Mouse (Mus musculus): ENCODE measurements around the gene Pnpla7.
"Not testable (repeated sequence)": the region's sequence is repeated elsewhere in the genome, so short reads cannot be mapped to it uniquely, and the experiment has no call there.

Gene Pnpla7

DNA sequence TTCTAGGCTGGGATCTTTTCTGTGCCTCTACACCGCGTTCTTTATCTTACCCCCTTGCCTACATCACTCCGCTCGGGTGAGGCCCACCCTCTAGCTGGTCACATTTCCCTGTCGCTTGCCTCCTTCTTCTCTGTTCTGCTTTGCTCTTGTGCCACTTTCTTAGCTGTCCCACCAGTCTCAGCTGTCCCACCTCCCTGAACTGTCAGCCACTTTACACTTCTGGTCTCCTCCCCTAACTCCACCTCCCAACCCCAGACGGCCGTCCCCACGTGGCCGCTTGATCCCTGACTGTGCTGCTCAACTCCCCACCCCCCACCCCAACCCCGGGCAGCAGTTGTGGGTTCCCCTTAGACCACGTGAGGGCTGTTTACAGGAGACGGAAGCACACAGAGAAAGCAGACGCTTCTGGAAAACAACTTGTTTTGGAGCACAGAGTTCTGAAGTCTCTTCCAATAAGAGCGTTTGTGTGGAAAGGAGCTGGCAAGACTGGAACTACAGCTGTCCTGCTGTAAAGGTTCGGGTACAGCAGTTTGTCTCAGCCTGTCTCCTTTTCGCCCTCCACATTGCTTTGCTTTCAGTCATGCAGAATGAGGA lies at the start of gene Pnpla7:
TSS of gene Pnpla7 (plus strand) at position 330 of the 594 bp plus-strand sequence.
- DNase-seq (ENCODE audit: low spot score), result peak; percentile 82

DNA sequence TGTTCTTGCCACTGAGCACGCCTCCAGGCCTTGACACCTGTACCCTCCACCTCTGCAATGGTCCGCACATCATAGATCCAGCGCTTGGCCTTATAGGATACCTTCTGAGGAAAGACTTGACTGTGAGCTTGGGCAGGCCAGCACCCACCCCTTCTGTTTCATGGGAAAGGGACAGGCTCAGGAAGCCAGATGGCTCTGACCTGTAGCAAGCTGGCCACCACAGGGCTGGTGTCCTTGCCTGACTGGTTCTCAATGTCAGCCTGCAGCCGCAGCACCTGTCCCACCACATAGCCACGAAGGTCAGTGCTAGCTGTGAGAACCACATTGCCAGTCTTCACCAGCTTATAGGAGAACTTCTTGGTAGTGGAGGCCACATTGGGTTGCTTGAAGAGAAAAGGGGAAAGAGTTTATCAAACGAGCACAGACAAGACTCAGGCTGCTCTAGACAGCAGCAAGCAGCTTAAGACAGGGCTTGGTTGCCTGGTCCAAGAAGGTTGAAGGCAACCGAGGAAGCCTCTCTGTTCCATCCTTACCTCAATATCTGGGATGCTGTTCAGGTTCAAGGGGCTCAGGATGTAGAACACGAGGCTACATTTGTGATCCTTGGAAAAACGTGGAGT lies 49.4 kb upstream of the Pnpla7 start:
- no peak for DNase-seq (ENCODE audit: low spot score)

DNA sequence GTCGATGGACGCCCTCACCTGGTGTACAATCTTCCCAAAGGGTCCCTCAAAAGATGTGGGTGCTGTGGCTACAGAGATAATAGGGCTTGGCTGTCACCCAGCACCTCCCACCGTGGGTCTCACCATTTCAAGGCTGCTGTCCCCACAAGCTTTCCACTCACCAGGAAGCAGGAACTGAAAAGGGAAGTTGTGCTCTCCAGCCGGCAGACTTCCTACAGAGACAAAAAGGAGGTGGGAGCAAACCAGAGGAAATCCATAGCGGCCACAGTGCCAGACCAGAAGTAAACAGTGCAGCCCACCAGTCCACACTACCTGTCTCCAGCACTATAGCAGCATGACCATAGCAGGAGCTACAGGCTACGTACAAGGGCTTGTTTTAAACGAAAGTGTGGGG lies 48.9 kb upstream of the Pnpla7 start:
- no peak for DNase-seq (ENCODE audit: low spot score)

DNA sequence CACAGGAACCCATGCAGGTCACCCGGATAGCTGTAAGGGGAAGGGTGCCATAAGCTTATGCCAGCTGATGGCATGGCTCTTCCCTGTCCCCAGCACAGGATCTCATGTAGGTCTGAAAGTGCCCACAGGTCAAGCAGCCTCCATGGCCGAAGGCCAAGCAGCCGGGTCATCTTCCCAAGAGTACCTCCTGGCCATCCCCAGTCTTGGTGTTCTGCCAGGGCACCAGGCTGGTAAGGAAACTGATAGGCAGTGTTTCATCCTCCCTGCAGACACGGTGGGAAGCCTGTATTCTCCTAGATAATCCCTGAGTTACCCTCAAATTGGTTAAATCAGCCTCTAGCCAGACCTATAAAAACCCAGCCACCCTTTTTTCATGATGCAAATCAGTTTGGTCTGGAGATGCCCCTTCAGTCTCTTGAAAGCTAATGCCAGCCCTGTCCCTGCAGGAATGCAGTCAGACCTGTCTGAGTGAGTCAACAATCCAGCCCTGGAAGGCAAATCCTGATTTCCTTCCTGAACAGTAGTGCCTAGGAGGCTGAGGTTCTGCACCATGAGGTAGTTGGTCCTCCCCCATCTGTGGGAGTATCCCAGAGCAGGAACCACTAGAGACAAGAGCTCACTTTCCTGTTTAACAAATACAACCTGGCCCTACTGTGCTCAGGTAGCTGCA lies 47.9 kb upstream of the Pnpla7 start:
- no peak for DNase-seq (ENCODE audit: low spot score)

DNA sequence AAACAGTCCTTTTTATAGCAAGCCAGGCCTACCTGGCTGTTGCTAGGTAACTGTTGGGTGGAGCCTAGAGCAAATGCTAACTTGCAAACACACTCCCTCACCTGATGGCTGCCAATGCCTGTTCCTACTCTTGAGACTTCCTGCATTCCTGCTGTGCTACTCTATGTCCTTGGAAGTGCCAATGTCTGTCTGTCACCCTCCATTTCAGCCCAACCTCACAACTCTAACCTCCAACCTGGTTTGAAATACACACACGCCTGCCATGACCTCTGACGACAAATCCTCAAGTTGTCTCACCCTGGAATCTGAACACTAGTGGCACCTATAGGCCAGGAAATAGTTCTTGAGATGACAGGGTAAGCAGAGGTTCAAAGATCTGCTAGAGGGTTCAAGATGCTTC lies 46.7 kb upstream of the Pnpla7 start:
- DNase-seq (ENCODE audit: low spot score), result no peak

DNA sequence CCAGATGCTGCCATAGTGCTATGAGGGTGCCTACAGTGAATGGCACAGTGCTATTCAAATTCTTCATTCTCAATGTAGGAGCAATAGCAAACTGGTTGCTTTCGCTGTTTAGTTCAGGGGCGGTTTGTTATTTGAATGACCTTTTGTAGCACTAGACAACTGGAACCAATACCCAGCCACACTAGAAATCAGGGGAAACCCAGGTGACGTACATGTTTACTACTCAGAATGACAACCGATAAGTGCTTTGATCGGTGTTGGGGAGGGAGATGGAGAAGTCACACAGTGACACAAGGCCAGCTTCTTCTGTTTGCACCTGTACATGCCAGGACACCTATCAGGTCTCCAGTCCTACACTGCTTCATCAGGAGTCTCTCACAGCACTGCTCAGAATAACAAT lies 46.2 kb upstream of the Pnpla7 start:
- no peak for DNase-seq (ENCODE audit: low spot score)

DNA sequence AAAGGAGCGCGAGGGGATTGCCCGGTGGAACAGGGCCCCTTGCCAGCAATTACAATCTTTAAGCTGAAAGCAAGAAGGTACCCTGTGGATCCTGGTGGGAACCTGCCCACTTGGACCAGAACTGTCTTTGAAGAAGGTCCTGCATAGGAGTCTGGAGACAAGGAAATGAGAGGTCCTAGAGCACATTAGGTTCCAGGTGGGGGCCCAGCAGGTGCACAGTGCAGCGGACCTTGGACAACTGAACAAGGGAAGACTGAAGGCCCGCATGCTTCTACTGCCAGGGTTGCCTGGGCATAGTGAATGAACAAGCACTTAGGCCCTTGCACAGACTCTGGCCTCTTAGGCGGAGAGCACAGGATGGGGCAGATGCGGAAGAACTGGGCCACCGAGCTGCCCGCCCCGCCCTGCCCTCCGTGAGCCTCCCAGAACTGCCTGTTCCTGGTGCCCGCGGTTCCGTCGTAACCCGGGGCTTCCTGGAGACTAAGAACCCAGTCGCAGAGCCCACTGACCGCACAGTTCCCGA lies 41.3 kb upstream of the Pnpla7 start:
- DNase-seq (ENCODE audit: low spot score), result no peak

DNA sequence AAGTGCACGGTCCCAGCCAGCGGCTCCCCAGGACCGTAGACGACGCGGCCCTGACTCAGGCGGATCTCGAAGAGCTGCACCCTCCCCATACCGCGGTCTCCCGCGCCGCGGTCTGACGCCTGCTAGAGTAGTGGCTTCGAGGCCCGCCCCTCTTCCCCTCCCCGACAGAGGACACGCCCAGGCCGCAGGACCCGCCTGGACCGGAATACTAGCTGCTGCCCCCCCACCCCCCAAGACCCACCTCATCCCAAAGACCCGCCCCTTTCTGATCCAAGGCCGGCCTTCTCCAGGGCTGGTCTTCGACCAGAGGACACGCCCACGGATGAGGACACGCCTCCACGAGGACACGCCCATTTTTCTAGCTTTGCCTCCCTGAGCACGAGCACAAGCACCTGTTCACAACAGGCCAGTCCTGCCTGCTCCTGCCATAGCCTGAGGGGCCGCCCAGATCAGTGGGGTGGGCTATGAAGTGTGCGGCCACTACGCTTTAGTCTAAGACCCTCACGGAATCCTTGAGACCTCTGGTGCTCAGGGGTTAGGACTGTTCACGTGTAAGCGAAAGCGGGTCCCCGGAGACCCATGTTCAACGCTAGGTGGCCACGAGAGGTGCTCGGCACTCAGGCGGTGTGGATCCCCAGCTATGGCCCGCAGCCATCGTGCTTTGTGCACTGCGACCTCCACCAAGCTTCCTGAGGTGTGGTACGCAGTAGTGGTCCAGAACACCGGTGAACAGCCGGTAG lies 40.6 kb upstream of the Pnpla7 start, which contains the start of gene Arrdc1:
TSS of gene Arrdc1 (minus strand) at position 196 of the 740 bp plus-strand sequence.
- DNase-seq (ENCODE audit: low spot score), result peak; percentile 95

DNA sequence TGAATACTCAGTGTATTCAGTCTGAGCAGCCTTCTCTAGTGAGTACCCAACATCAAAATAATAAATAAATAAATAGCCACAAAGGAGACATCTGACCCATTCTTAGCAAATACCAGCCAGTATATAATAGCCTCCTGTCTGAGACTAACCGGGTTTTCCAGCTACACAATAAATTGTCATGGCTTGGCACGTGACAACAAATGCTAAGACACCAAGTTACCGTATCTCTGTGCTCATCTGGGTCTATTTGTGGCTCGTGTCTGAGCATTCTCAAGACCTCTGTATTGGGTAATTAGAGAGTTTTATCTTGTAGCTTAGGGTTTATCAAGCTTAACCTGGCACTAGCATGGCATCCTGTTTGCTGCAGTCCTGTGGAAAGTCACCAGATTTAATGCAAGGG lies 33.7 kb upstream of the Pnpla7 start:
- no peak for DNase-seq (ENCODE audit: low spot score)

DNA sequence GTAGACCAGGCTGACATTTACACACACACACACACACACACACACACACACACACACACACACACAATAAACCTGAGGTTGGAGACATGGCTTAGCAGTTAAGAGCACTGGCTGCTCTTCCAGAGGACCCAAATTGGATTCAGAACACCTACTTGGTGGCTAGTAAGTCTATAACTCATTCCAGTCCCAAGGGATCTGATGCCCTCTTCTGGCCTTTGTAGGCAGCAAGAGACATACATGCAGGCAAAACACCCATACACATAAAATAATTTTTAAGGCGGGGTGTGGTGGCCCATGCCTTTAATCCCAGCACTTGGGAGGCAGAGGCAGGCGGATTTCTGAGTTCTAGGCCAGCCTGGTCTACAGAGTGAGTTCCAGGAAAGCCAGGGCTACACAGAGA lies 31.5 kb upstream of the Pnpla7 start:
- DNase-seq (ENCODE audit: low spot score), result not testable (repeated sequence)

DNA sequence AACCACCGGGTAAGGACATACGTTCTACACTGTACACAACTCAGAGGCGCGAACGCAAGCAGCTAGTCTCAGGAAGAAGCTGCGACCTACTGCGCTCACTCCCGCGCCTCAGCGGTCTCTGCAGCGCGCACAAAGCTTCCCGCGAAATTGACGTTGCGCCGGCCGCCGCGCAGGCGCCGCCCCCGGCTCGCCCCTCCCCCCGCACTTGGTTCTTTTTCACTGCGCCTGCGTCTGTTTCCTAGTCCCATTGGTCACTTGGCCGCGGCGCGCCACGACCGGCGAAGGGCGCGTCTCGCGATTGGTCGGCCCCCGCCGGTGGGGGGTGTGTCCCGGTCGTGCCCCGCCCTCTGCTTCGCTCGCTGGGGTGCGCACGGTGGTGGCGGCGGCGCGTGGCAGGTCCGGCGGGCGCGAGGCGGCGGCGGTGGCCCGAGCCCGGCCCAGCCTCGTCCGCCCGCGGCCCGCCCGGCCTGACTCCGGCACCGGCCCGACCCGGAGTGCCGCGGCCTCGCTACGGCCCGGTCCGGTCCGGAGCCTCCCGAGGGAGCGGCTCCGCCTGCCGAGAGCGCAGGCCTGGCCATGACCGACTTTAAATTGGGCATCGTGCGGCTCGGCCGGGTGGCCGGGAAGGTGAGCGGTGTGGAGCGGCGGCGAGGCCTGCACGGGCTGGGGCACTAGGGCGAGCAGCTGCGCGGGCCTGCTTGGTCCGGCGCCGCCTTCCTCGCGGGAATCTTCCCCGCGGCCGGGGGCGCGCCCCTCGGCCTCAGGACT lies 26.2 kb upstream of the Pnpla7 start, which contains the start of gene Zmynd19:
TSS of gene Zmynd19 (plus strand) at position 372 of the 768 bp plus-strand sequence.
- peak; percentile 94 for DNase-seq (ENCODE audit: low spot score)

DNA sequence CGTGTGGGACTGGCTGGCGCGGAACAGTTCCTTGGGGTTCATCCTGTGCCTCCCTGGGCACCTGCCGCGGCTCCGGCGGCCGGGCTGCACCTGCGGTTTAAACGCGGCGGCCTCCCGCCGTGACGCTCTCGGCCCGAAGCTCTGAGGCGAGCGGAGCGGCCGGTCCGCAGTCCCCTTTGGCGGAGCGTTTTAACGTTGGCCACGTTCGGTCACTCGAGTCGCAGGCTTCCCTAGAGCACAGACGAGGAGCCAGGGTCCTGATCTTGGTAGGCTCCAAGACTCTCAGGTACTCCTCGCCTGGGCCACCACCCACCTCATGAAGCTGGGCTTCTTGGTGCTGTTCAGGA lies 25.7 kb upstream of the Pnpla7 start:
- DNase-seq (ENCODE audit: low spot score), result no peak

DNA sequence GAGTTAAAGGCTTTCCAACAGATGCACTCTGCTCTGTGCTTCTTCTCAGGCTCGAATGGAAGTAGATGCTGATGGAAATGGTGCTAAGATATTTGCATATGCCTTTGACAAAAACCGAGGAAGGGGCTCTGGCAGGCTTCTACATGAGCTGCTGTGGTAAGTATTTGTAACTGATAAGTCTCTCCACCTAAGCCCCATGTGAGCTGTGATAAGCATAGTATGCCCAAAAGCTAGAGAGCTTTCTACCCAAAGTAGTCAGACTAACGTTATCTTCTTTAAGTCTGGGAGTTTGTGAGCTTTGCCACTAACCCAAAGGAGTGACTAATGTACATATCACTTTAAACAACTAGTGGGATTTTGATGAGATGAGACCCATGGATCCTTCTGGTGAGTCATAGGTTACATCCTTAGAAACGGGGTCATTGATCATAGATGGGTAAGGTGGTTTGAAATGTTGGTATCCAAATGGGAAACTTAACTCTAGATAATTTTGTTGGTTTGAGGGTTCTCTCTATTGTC lies 23.2 kb upstream of the Pnpla7 start:
- no peak for DNase-seq (ENCODE audit: low spot score)

DNA sequence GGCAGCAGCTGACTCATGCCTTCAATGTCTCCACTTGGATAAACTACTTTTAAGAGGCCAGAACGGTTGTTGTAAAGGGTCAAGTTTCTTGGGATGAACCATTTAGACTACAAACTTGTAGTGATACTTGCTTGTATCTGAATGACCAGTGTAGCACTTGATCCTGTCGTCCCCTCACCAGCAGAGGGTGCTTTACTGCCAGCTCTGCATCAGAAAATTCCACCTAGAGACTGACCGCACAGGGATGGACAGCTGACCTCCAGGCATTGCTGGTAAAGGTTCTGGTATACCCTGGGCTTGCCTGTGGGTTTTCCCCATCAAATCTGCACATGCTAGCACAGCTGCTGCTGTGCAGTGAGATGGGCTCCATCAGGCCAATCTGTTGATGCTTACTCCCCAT lies 14.9 kb upstream of the Pnpla7 start:
- no peak for DNase-seq (ENCODE audit: low spot score)

DNA sequence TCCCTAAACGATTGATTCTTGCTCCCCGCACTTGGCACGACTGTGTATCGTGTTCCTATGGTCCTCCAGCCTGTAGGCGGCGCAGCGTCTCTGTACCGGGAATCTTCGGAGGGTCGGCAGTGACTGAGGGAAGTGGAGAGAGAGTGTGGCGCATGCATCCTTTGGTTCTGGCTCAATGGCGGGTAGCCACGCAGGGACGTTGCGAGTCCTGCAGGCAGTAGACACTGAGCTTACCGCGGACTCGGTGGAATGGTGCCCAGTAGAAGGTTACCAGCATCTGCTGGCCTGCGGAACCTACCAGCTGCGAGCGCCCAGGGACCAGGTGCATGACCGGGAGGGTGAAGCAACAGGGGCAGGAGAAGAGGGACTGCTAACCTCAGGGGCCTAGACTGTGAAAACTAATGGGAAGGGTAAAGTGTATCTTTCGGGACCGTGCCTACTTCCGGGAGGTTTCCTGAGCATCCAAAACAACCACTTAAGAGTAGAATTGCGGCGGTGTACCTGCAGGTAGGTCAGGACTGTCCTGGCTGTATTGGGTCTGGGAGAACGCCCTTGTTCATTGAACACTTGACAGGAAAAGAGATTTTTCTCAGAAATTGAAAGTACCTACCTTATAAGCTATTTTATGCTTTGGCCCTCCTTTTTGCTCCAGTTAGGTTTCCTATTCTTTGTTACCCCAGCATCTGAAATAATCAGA lies 13.4 kb upstream of the Pnpla7 start, which contains the start of gene Dph7:
TSS of gene Dph7 (plus strand) at position 97 of the 697 bp plus-strand sequence.
- peak; percentile 83 for DNase-seq (ENCODE audit: low spot score)

DNA sequence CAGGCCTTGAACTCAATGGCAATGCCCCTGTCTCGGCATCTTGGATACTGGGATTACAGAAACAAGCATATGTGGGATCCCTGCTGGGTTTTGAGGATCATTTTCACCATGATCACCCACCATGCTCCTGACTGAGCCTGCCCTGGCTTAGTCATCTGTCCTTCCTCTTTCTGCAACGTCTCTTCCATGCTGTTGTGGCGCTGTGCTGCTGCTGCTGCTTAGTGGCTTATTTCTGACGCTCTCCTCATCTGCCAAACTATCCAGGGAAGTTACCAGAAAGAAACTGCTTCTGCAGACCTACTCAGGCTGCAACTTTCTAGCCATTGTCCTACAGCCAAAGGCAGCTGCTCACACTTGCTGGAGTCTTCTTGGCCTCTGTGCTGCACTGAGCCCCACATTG lies 5.4 kb upstream of the Pnpla7 start:
- DNase-seq (ENCODE audit: low spot score), result no peak

DNA sequence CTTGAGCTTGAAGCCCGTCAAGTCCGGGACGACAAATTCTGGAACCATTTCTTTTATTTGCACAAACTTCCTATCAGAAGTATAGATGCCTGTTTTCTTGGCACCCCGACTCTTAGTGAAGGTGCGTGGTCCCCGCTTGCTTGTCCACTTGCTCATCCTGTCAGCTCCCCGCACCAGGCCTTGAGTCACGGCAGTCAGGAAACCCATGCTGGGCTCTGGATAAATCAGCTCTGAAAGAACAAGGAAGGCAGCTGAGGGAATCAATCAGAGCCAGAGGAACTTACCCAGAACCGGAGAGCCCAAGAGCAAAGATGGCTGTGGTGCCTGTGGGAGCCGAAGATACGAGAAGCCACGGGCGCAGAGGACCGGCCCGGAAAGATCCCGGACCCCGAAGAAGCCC lies 1.4 kb upstream of the Pnpla7 start:
- not testable (repeated sequence) for DNase-seq (ENCODE audit: low spot score)

DNA sequence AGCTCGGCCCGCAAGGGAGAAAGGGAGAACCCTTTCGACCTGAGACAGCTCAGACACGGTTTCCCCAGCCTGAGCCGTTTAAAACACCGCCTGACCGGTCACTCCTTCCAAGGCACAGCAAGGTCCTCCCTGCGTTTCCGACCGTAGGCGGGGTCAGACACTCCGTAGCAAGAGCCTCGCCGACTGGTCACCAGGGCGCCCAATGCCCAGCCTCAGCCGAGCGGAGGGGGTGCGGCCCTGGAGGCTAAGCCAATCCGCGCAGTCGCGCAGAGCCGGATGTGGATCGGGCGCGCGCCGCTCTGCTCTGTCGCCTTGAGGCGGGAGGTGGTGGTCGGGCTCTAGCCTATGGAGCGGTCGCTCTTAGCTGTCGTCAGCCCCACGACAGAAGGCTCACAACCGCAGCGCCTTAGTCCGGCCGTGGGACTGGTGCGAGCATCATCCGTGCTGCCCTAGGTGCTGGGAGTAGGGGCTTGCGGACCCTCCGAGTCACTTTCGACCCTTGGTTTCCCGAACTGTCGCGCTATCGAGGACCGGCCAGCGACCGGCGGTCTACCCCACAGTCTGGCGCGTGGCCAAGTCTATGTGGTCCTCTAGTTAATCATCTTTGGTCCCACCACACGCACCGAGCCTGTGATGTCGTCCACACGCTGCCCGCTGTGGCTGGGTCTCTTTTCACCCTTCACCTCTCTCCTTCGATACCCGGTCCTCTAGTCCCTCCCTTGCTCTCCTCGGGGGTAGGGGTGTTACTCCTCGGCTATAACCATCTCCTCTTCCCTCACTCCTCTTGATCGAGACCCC lies 728 bp upstream of the Pnpla7 start, which contains the start of gene Mrpl41:
TSS of gene Mrpl41 (minus strand) at position 193 of the 798 bp plus-strand sequence.
- DNase-seq (ENCODE audit: low spot score), result peak; percentile 94

DNA sequence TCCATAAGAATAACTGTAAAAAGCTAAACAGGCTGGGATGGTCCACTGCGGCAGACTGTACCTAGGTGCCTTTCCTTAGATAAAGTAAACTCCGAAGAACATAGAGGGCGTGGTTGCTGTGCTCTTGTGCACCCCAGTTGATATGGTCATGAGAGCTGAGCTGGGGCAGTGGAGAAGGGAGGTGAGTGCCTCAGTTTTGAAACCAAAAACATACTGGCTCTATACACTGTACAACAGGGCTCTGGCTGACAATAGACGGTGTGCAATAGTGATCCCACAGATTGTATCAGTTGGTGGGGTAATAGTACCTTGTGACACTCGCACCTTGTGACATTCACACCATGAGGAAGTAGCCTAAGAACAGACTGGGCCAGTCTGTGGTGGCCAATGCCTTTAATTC lies 1.1 kb downstream of the Pnpla7 start:
- peak; percentile 77 for DNase-seq (ENCODE audit: low spot score)

DNA sequence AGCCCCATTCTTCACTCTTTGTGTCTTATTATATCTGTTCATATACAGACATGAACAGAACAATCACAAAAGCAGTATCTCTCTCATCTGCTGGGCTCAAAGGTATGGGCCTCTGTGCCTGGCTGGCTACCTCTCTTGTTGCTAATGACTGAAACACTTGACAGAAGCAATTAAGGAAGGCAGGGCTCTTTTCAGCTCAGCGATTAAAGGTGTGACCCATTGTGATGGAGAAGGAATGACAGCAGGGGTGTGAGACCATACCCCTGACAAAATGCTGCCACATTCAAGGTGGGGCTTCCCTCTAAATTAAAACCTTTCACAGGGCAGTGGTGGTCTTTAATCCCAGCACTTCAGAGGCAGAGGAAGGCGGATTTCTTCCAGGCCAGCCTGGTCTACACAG lies 11.9 kb downstream of the Pnpla7 start:
- DNase-seq (ENCODE audit: low spot score), result no peak

All from c-Kit-positive CD71-positive TER-119-positive erythroid progenitor cells, embryonic 14.5 days (primary cell).